Mouse (Mus musculus): ENCODE measurements at regions not wholly inside any gene's neighbourhood (a gene's known extent, or its start where the extent isn't known, plus 50 kb on each side); places are given as distances from the start of the nearest gene placed in this dataset.

- Histone ChIP-seq H3K36me3 (no peaks in the 10 kb centered on the region), H3K9ac (no peak overlapping the region), H3K27me3 (no peaks in the 10 kb centered on the region), H3K4me2 (replicated peaks) (no peak overlapping the region), H3K4me1 (peaks cover 19% of the 10 kb centered on the region), H3K27ac (no peak overlapping the region), H3K4me3 (no peak overlapping the region), H3K9me3 (no peaks in the 10 kb centered on the region)
- ATAC-seq (ENCODE audit: low FRiP score, low read depth): no peak
Measured at GRCm38 (mm10) chr1:13424524-13424923, 2010.6 kb downstream of the A830018L16Rik start.

- peak; percentile 1; the same call in 1 of the 2 replicates for ATAC-seq (ENCODE audit: low FRiP score, low read depth)
- no peak overlapping the region for H3K27ac ChIP-seq
Measured at GRCm38 (mm10) chr1:13425601-13426327, 2011.9 kb downstream of the A830018L16Rik start.

GRCm38 (mm10) chr1:13426328-13427067, 2012.6 kb downstream of the A830018L16Rik start:
- peak overlapping the region; percentile 44 for H3K4me3 ChIP-seq
- H3K27me3 ChIP-seq: no peaks in the 10 kb centered on the region
- peaks cover 19% of the 10 kb centered on the region for H3K4me1 ChIP-seq
- 7% methylated on average over 30 of the region's 30 CpGs for WGBS
- ATAC-seq (ENCODE audit: low FRiP score, low read depth): peak; percentile 82
- H3K4me2 ChIP-seq (replicated peaks): peak overlapping the region; percentile 64
- H3K9ac ChIP-seq: peak overlapping the region; percentile 57
- H3K9me3 ChIP-seq: no peaks in the 10 kb centered on the region
- no peaks in the 10 kb centered on the region for H3K36me3 ChIP-seq
- H3K27ac ChIP-seq: peak overlapping the region; percentile 63; the same call in 1 of the 2 replicates

More at GRCm38 (mm10) chr1:13425601-13426327, 2011.9 kb downstream of the A830018L16Rik start:
- Histone ChIP-seq H3K4me3 (peak overlapping the region; percentile 44), H3K4me1 (peaks cover 19% of the 10 kb centered on the region), H3K27me3 (no peaks in the 10 kb centered on the region), H3K9me3 (no peaks in the 10 kb centered on the region), H3K36me3 (no peaks in the 10 kb centered on the region), H3K9ac (no peak overlapping the region), H3K4me2 (replicated peaks) (peak overlapping the region; percentile 64)
- WGBS: 23% methylated on average over 9 of the region's 9 CpGs

GRCm38 (mm10) chr1:13427068-13427434, 2013.1 kb downstream of the A830018L16Rik start:
- WGBS: 58% methylated on average over 5 of the region's 5 CpGs
- Histone ChIP-seq H3K4me3 (peak overlapping the region; percentile 44; the same call in 1 of the 2 replicates), H3K9ac (peak overlapping the region; percentile 57; the same call in 1 of the 2 replicates), H3K4me1 (peaks cover 19% of the 10 kb centered on the region), H3K27me3 (no peaks in the 10 kb centered on the region), H3K9me3 (no peaks in the 10 kb centered on the region), H3K27ac (peak overlapping the region; percentile 63), H3K36me3 (no peaks in the 10 kb centered on the region), H3K4me2 (replicated peaks) (peak overlapping the region; percentile 64)
- ATAC-seq (ENCODE audit: low FRiP score, low read depth): no peak

GRCm38 (mm10) chr1:13427501-13428207, 2013.7 kb downstream of the A830018L16Rik start:
- H3K9me3 ChIP-seq: no peaks in the 10 kb centered on the region
- no peak overlapping the region for H3K9ac ChIP-seq
- no peak overlapping the region for H3K4me3 ChIP-seq
- ATAC-seq (ENCODE audit: low FRiP score, low read depth): peak; percentile 69
- H3K4me2 ChIP-seq (replicated peaks): no peak overlapping the region
- H3K27ac ChIP-seq: peak overlapping the region; percentile 63
- no peaks in the 10 kb centered on the region for H3K27me3 ChIP-seq
- 61% methylated on average over 11 of the region's 11 CpGs for WGBS
- peaks cover 19% of the 10 kb centered on the region for H3K4me1 ChIP-seq
- H3K36me3 ChIP-seq: no peaks in the 10 kb centered on the region

GRCm38 (mm10) chr1:13437747-13438394, 2024.0 kb downstream of the A830018L16Rik start:
- H3K4me3 ChIP-seq: no peak overlapping the region
- H3K9me3 ChIP-seq: no peaks in the 10 kb centered on the region
- WGBS: 83% methylated on average over 6 of the region's 6 CpGs
- no peak overlapping the region for H3K4me2 ChIP-seq (replicated peaks)
- ATAC-seq (ENCODE audit: low FRiP score, low read depth): no peak
- H3K36me3 ChIP-seq: no peaks in the 10 kb centered on the region
- no peak overlapping the region for H3K9ac ChIP-seq
- H3K27me3 ChIP-seq: no peaks in the 10 kb centered on the region
- no peaks in the 10 kb centered on the region for H3K4me1 ChIP-seq
- no peak overlapping the region for H3K27ac ChIP-seq

GRCm38 (mm10) chr1:13442366-13442765, 2028.5 kb downstream of the A830018L16Rik start:
- Histone ChIP-seq H3K9me3 (no peaks in the 10 kb centered on the region), H3K36me3 (no peaks in the 10 kb centered on the region), H3K4me1 (no peaks in the 10 kb centered on the region), H3K27ac (no peak overlapping the region), H3K9ac (no peak overlapping the region), H3K4me2 (replicated peaks) (no peak overlapping the region), H3K27me3 (no peaks in the 10 kb centered on the region), H3K4me3 (no peak overlapping the region)
- ATAC-seq (ENCODE audit: low FRiP score, low read depth): no peak
- 34% methylated on average over 6 of the region's 6 CpGs for WGBS

GRCm38 (mm10) chr1:13454534-13454933, 2040.6 kb downstream of the A830018L16Rik start:
- Histone ChIP-seq H3K9ac (no peak overlapping the region), H3K9me3 (no peaks in the 10 kb centered on the region; the same call in 1 of the 2 replicates), H3K4me2 (replicated peaks) (no peak overlapping the region), H3K27ac (no peak overlapping the region), H3K4me3 (no peak overlapping the region), H3K36me3 (no peaks in the 10 kb centered on the region), H3K4me1 (no peaks in the 10 kb centered on the region), H3K27me3 (no peaks in the 10 kb centered on the region)
- 87% methylated on average over 2 of the region's 2 CpGs for WGBS
- no peak for ATAC-seq (ENCODE audit: low FRiP score, low read depth)

GRCm38 (mm10) chr1:13455572-13455971, 2041.7 kb downstream of the A830018L16Rik start:
- Histone ChIP-seq H3K9ac (no peak overlapping the region), H3K27me3 (no peaks in the 10 kb centered on the region), H3K4me3 (no peak overlapping the region), H3K4me2 (replicated peaks) (no peak overlapping the region), H3K27ac (no peak overlapping the region), H3K36me3 (no peaks in the 10 kb centered on the region), H3K4me1 (no peaks in the 10 kb centered on the region), H3K9me3 (peaks cover 2% of the 10 kb centered on the region; the same call in 1 of the 2 replicates)
- ATAC-seq (ENCODE audit: low FRiP score, low read depth): no peak
- 84% methylated on average over 3 of the region's 3 CpGs for whole genome bisulfite sequencing

- Histone ChIP-seq H3K4me2 (replicated peaks) (no peak overlapping the region), H3K36me3 (no peaks in the 10 kb centered on the region)
- WGBS: 98% methylated on average over 1 of the region's 1 CpGs
Measured at GRCm38 (mm10) chr1:13464311-13464710, 2050.4 kb downstream of the A830018L16Rik start.

GRCm38 (mm10) chr1:13467174-13467573, 2053.3 kb downstream of the A830018L16Rik start:
- Histone ChIP-seq H3K27ac (no peak overlapping the region), H3K4me3 (no peak overlapping the region), H3K27me3 (no peaks in the 10 kb centered on the region), H3K4me1 (peaks cover 4% of the 10 kb centered on the region; the same call in 1 of the 2 replicates), H3K36me3 (no peaks in the 10 kb centered on the region), H3K9me3 (0 out of 2 replicates have a peak, but pooled peaks cover under 1% of the 10 kb centered on the region), H3K9ac (no peak overlapping the region), H3K4me2 (replicated peaks) (no peak overlapping the region)
- ATAC-seq (ENCODE audit: low FRiP score, low read depth): no peak
- WGBS: 71% methylated on average over 6 of the region's 6 CpGs

More at GRCm38 (mm10) chr1:13464311-13464710, 2050.4 kb downstream of the A830018L16Rik start:
- Histone ChIP-seq H3K9me3 (peaks cover 7% of the 10 kb centered on the region; the same call in 1 of the 2 replicates), H3K27ac (no peak overlapping the region), H3K4me3 (no peak overlapping the region), H3K9ac (no peak overlapping the region), H3K27me3 (no peaks in the 10 kb centered on the region), H3K4me1 (peaks cover 4% of the 10 kb centered on the region; the same call in 1 of the 2 replicates)
- ATAC-seq (ENCODE audit: low FRiP score, low read depth): no peak

All from limb, embryonic 13.5 days (tissue).